Mouse (Mus musculus) monocyte, adult 2 months (primary cell): Measurements from ENCODE around the gene Jph4.

Experiments
- DNase-seq, 2 experiments: peaks; one replicate each; pipeline ENCODE4 v3.0.0; 2022; ENCODE audit warnings: low spot score in 2 of 2, low read depth in 1 of 2

The Jph4 gene

DNA sequence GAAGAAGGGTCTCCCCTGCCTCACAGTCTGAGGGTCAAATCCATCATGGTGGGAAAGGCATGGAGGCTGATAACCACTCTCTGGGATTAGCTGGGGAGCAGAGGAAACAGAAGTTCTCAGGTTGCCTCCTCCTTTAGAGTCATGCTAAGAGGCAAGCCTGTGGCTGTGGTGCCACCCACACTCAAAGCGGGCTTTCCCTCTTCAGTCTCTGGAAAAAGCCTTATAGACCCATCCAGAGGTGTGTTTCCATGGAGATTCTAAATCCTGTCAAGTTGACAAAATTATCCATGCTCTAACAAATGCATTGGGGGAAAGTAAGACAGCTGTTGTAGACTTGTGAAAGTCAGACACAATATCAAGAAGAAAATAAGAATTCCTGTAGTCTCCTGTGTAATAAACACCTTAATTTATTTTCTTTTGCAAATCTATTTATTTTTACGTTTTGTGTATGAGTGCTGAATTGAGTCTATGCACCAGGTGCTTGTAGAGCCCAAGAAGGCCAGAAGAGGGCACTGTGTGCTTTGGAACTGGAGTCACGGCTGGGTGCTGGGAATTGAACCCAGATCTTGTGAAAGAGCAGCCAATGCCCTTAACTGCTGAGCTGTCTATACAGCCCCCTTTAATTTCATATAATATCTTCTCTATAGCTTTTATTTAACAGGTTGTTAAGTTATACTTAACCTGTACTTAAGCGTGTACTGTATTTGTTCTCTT, 2.8 kb upstream of the Jph4 start:
- no peak for DNase-seq

GRCm38 (mm10) chr14:55118852-55119251, 2.1 kb upstream of the Jph4 start:
- DNase-seq, result no peak

DNA sequence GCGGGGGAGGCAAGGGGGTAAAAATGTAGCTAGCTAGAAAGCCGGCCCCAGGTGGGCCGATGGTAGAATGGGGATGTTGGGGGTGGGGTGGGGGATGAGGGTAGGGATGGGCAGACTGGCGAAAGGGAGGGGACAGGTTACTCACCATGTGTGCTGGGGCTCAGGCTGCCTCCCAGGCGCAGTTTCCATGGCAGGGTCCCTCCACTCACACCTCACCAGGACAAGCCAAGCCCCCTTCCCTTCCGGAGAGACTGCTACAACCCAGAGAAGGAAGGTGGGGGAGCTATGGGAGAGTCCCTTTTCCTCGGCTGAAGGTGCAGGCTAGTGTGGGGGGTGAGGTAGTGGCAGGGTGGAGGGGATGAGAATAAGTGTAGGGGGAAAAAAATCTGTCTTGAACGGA, 889 bp downstream of the Jph4 start:
- DNase-seq, result no peak

DNA sequence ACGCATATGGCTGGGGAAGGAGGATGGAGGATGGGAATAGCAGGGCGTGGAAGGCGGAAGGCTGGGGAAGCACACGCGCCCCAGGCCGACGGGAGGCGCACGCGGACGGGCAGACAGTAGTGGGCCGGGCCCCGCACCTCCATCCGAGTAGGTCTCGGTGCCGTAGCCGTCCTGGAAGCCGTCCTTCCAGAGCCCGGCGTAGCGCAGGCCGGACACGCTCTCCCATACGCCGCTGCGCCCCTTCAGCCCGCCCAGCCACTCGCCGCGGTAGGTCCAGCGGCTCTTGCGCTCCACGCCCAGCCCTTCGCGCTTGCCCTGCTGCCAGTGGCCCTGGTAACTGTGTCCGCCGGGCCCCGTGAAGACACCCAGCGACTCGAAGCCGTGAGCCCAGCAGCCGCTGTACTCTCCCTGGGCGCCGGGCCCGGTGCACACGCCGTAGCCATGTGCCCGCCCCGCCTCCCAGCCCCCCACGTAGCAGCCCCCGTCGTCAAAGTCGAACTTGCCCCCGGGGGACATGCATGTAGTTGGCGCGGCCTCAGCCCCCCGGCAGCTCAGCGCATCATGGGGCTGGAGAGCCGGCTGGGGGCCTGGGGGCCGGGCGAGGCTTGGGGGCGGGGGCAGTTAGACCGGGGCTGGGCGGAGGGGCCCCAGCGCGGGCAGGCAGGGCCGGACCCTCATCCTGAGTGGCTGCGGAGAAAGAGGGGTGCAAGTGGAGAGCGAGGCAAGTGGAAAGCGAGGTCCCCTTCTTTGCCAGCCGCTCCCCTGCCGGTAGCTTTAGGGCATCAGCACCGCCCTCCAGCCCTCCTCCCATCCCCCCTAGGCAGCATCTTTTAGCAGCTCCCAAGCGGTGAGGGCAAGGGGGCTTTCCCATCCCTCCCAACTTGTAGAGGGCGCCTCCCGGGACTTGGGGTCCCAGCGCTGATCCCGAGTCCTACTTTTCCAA, 1.7 kb downstream of the Jph4 start:
- DNase-seq, result no peak

DNA sequence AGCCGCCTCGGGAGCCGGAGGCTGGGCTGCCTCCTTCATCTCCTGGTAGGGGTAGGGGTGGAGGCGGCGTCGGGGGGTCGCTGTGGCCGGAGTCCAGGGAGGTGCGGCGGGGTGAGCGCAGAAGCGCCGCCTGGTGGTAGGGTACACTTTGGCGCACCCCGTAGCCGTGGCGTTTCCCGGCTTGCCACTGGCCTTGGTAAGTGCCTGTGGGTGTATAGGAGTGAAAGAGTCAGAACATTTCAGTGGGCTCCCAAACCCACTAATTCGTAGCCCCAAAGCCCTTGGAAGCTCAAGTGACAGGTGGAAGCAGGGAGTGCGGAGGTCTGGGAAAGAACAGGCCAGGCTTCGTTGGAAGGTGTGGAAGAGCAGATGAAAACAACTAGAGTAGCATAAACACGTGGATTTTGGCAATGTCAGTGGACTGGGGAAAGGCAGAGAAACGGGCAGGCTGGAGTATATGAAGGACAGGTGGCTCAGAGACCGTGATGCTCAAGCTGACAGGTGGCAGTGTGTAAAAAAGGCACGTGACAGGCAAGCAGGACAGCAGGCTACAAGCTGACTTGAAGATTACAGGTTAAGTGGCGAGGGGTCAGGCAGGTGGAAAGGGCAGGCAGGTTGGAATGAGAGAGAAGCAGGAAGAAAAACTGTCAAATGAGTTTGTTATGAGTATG, 2.6 kb downstream of the Jph4 start:
- no peak for DNase-seq

- DNase-seq, result no peak
Measured at GRCm38 (mm10) chr14:55113351-55113974, 3.3 kb downstream of the Jph4 start.

GRCm38 (mm10) chr14:55111720-55112119, 5.0 kb downstream of the Jph4 start:
- DNase-seq, result no peak

DNA sequence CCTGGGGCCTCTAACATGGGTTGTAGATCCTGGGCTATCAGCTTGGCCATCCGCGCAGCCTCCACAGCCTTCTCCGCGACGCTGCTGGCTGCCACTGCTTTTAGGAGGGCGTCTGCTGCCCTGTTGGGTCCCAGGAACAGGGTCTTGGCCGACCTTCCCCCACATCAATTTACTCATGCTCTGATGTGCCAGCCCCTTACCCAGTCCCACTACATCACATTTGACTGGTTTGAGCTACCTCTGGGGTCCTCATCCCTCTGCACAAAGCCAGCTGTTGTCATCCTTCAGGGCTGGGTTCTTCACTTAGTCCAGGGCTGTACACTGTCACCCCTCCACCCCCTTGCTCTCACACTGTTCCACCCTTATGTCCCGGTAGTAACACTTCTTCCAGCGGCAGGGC, 6.7 kb downstream of the Jph4 start:
- no peak for DNase-seq

DNA sequence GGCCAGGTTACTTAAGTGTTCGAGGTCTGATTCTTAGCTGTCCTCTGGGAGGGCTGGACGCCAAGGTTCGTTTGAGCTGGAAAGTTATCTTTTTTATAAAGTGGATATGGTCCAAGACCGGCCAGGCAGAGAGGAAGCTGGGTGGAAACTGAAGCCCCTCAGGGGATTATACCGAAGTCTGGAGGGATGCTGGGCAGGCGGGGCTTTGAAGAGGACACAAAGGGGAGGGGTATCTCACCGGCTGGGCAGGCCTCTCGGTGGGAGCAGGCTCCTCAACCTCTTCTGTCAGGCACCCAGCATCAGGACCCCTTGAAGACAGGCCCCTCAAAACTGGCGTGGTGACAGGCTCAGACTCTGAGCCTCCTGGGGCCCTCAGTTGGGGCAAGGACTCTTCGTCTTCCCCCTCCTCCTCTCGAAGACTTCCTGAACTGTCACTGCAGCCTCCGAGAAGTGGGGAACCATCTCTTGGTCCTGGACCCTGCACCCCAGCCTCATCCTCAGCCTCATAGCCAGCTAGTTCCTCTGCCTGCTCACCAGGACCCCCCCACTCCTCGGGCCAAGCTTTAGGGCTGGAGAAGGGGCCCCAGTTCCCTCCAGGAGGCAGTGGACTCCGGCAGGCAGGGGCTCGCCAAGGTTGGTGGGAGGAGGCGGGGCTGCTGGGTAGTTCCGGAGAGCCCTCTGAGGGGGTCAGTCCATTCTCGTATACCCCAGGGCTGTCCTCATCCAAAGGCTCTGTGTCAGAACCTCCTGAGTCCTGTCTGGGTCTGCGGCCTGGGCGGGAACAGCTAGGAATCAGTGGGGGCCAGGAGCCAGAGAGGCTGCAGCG, 7.5 kb downstream of the Jph4 start:
- no peak for DNase-seq

DNA sequence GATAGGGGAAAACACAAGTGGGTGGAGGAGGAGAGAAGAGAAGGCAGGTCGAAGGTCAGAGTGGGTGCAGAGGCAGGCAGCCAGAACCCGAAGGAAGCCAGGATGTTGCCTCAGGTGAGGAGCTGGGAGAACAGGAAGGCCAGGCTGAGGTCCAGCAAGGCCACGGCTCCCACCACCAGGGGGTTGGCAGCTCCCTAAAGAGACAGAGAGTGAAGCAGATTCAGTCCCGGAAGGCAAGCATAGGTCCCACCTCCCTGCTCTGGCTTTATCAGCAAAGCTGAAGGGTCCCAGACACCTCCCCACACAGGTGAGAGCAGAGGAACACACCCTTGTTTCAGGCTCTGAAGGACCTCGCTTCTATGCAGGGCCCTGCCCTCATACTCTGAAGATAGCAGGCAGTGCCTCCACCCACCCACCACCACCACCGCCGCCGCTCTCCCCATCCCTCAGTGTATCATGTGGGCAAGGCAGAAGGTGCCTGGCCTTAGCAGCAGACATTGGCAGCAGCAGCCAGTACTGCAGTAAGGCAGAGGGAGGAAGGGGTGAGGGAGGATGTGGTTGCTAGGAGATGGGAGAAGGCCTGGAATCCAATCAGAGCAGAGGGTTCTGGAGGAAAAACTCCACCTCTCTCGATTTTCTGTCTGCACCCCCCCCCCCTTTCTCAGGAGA, 8.4 kb downstream of the Jph4 start:
- no peak for DNase-seq

DNA sequence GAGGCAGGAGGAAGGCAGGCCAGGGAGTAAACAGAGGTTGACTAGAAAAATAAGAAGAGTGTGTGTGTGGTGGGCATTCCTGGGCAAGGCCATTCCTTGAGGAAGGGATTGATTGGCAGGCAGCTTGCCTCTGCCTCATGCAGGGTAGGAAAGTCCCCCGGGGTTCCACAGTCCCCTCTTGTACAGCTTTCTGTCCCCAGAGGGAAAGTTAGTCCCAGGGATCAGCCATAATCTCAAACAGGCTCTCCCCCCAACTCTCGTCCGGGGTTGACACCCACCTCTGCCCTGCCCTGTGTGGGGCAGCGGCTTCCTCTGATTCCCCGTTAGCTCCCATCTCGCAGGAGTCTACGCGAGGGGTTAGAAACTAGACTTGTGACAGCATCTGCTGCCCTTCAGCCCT, 9.7 kb downstream of the Jph4 start:
- no peak for DNase-seq

DNA sequence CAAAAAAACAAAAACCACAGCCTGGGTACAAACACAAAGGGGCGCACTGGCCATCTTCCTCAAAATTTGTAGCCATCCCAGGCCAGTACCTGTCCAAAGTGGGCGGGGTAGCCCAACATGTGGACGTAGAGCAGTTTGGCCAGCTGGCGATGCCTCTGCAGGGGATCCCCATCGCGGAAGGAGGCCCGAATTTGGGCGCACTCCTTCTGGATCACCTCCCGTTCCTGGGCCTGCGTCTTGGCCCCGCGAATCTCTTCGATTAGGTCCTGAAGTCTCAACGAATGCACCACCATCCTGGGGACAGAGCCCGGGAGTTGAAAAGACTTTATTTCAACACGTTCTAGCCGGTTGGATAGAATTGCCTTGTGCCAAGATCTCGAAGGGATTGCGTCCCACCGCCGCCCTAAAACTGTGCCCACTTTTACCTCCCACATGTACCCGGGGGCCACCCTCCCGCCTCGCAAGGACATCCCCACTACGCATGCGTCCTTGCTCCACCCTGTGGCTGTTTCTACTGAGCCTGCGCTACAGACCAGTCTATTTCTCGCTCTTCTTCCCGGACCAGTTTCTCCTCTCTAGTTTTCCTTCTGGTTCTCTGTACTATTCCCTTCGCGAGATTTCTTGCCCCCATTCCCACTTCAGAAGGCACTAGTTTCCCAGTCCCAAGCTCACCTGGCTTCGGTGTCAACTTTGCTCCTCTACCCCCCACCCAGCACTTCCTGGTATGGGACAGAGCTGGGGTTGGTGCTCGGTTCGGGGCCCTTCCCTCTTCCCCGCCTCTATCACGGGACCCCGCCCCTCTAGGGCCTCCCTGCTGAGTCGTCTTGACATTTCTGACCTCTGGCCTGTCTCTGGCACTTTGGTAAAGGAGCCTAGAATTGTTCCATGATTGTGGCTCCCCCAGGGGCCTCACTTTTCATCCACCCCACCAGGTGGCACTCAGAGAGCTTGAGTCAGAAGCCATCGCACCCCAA, 10.6 kb downstream of the Jph4 start, which contains the start of gene Ap1g2:
Ap1g2 (minus strand) TSS at position 758 of the 974 bp plus-strand sequence.
- DNase-seq, result peak; percentile 61 to 81

DNA sequence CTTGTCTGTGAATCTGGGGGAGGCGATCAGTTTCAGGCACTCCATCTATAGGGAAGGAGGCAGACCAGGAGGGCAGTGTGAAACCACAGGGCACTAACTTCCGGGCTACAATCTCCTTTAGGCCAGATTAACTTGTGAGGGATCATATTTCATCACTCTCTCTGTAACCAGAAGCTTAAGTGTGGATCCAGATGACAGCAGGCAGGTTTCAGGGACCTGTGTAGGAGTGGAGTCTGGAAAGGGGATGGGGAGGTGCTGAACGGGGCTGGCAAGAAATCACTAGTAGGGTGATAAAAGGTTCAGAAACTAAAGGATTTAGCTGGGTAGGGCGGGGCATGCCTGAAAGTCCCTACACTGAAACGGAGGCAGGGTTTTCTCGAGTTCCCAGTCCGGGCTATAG, 11.3 kb downstream of the Jph4 start:
- no peak for DNase-seq

GRCm38 (mm10) chr14:55104365-55104764, 12.4 kb downstream of the Jph4 start:
- DNase-seq, result no peak

GRCm38 (mm10) chr14:55102253-55102785, 14.4 kb downstream of the Jph4 start:
- no peak for DNase-seq

GRCm38 (mm10) chr14:55101592-55101991, 15.1 kb downstream of the Jph4 start:
- DNase-seq, result no peak

- no peak for DNase-seq
Measured at GRCm38 (mm10) chr14:55098067-55098466, 18.7 kb downstream of the Jph4 start.

DNA sequence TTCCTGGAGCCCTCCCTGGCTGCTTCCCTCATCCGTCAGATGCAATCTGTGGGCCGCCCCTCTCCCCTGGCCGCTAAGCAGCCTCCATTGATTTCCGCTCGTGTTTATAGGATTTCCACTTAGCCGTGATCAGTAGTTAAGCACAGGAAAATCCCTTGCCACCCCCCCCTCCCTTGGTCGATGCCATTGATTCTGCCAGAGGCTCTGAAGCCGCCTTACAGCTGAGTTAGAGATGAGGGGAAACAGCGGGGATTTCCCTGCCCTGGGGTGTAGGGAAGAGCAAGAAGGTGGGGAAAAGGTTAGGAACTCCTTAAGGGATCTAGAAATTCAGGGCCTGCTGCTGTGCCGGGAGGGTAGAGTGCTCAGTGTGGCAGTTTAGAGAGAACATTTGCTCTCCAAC, 19.1 kb downstream of the Jph4 start:
- DNase-seq, result no peak
